Mouse (Mus musculus) MEL (cell line): ENCODE measurements around the gene Ppbp. TPM values are rescaled to one million over a fixed set of nuclear protein-coding genes. Genes with fewer than 3 reads are reported as not detected.
A peak's percentile ranks its signal among the peaks of the same experiment; 100 is the strongest.

Experiments used
- DNase-seq: peaks from one replicate; pipeline ENCODE4 v3.0.0; 2011; ENCODE audit warnings: low read depth, low spot score
- H3K27ac ChIP-seq: 2 replicates; pipeline ENCODE4 v1.5.1; 2012; ENCODE audit warnings: low read depth, mild to moderate bottlenecking, control low read depth, low read length, moderate library complexity; ENCODE audit not compliant: control insufficient read depth
- H3K27me3 ChIP-seq, 2 experiments: fragments of 150-350 bp in 1 of 2; sonication (generic) in 1 of 2; 2 replicates each; pipeline ENCODE4 v1.6.1; 2012; ENCODE audit warnings: low read length in 2 of 2, mild to moderate bottlenecking in 2 of 2, improper control_type of control experiment in 1 of 2, moderate library complexity in 1 of 2; ENCODE audit not compliant: insufficient read depth in 2 of 2, control insufficient read depth in 1 of 2
- H3K36me3 ChIP-seq, 2 experiments: 2 replicates each; pipeline ENCODE4 v1.6.1; 2012 to 2014; ENCODE audit warnings: low read length in 2 of 2, improper control_type of control experiment in 1 of 2, inconsistent platforms in 1 of 2, mild to moderate bottlenecking in 1 of 2; ENCODE audit not compliant: insufficient read depth in 2 of 2, control insufficient read depth in 1 of 2
- H3K4me1 ChIP-seq, 2 experiments: fragments of 150-350 bp in 1 of 2; sonication (generic) in 1 of 2; 2 replicates each; pipeline ENCODE4 v1.6.1; 2012; ENCODE audit warnings: low read length in 2 of 2, improper control_type of control experiment in 1 of 2, mild to moderate bottlenecking in 1 of 2; ENCODE audit not compliant: insufficient read depth in 2 of 2, control insufficient read depth in 1 of 2
- H3K4me3 ChIP-seq, 2 experiments: fragments of 150-350 bp in 1 of 2; sonication (generic) in 1 of 2; 2 replicates each; pipeline ENCODE4 v1.5.1; 2012; ENCODE audit warnings: low read depth in 2 of 2, low read length in 2 of 2, mild to moderate bottlenecking in 2 of 2, moderate library complexity in 2 of 2, control low read depth in 1 of 2, improper control_type of control experiment in 1 of 2; ENCODE audit not compliant: control insufficient read depth in 1 of 2, insufficient read depth in 1 of 2
- H3K79me2 ChIP-seq: 2 replicates; pipeline ENCODE4 v1.6.1; 2012; ENCODE audit warnings: mild to moderate bottlenecking, low read length, moderate library complexity; ENCODE audit not compliant: control insufficient read depth, poor library complexity, insufficient read depth
- H3K9ac ChIP-seq: 2 replicates; pipeline ENCODE4 v1.6.1; 2012; ENCODE audit warnings: low read depth, mild to moderate bottlenecking, control low read depth, low read length, moderate library complexity; ENCODE audit not compliant: control insufficient read depth, poor library complexity, severe bottlenecking
- H3K9me3 ChIP-seq: fragments of 150-350 bp; sonication (generic); replicated peaks from 2 replicates; pipeline ENCODE4 v1.6.1; 2012; ENCODE audit warnings: mild to moderate bottlenecking, low read length, improper control_type of control experiment, moderate library complexity; ENCODE audit not compliant: insufficient read depth
- CHD1 ChIP-seq: IDR thresholded peaks from 2 replicates; pipeline ENCODE4 v1.6.1; 2012; ENCODE audit warnings: low read depth, mild to moderate bottlenecking, inconsistent platforms, low read length, improper control_type of control experiment
- CHD2 ChIP-seq: IDR thresholded peaks from 2 replicates; pipeline ENCODE4 v1.6.1; 2011; ENCODE audit warnings: low read length, improper control_type of control experiment
- E2F4 ChIP-seq: IDR thresholded peaks from 2 replicates; pipeline ENCODE4 v1.6.1; 2011; ENCODE audit warnings: low read depth, low read length, improper control_type of control experiment, borderline replicate concordance
- GABPA ChIP-seq: IDR thresholded peaks from 2 replicates; pipeline ENCODE4 v1.6.1; 2012; ENCODE audit warnings: low read depth, mild to moderate bottlenecking, inconsistent platforms, low read length, improper control_type of control experiment, moderate library complexity
- GATA1 ChIP-seq: IDR thresholded peaks from 2 replicates; pipeline ENCODE4 v1.6.1; 2011; ENCODE audit warnings: low read depth, low read length, improper control_type of control experiment
- HCFC1 ChIP-seq: IDR thresholded peaks from 2 replicates; pipeline ENCODE4 v1.6.1; 2012; ENCODE audit warnings: low read depth, mild to moderate bottlenecking, inconsistent platforms, low read length, improper control_type of control experiment, moderate library complexity
- KAT2A ChIP-seq: conservative IDR thresholded peaks from 2 replicates; pipeline ENCODE4 v1.6.1; 2012; ENCODE audit warnings: low read depth, low read length, improper control_type of control experiment, inconsistent platforms
- MAFK ChIP-seq: IDR thresholded peaks from 2 replicates; pipeline ENCODE4 v1.6.1; 2011; ENCODE audit warnings: low read depth, mild to moderate bottlenecking, low read length, improper control_type of control experiment, borderline replicate concordance
- MAZ ChIP-seq: IDR thresholded peaks from 2 replicates; pipeline ENCODE4 v1.6.1; 2012; ENCODE audit warnings: low read depth, mild to moderate bottlenecking, inconsistent platforms, low read length, improper control_type of control experiment
- MXI1 ChIP-seq: IDR thresholded peaks from 2 replicates; pipeline ENCODE4 v1.6.1; 2011; ENCODE audit warnings: mild to moderate bottlenecking, low read depth, low read length, improper control_type of control experiment
- MYC ChIP-seq: IDR thresholded peaks from 2 replicates; pipeline ENCODE4 v1.6.1; 2011; ENCODE audit warnings: low read depth, mild to moderate bottlenecking, low read length, improper control_type of control experiment, moderate library complexity
- NELFE ChIP-seq: IDR thresholded peaks from 2 replicates; pipeline ENCODE4 v1.6.1; 2011; ENCODE audit warnings: low read depth, low read length, improper control_type of control experiment
- POLR2AphosphoS2 ChIP-seq: IDR thresholded peaks from 2 replicates; pipeline ENCODE4 v1.6.1; 2011; ENCODE audit warnings: low read length, improper control_type of control experiment
- RAD21 ChIP-seq: IDR thresholded peaks from 2 replicates; pipeline ENCODE4 v1.6.1; 2011; ENCODE audit warnings: mild to moderate bottlenecking, low read depth, low read length, improper control_type of control experiment
- TAL1 ChIP-seq: IDR thresholded peaks from 2 replicates; pipeline ENCODE4 v1.6.1; 2012; ENCODE audit warnings: mild to moderate bottlenecking, inconsistent platforms, low read length, moderate library complexity, mixed read lengths
- TCF12 ChIP-seq: IDR thresholded peaks from 2 replicates; pipeline ENCODE4 v1.6.1; 2014; ENCODE audit warnings: low read depth, mild to moderate bottlenecking, inconsistent platforms, low read length, improper control_type of control experiment, moderate library complexity
- USF1 ChIP-seq: IDR thresholded peaks from 2 replicates; pipeline ENCODE4 v1.6.1; 2014; ENCODE audit warnings: low read depth, mild to moderate bottlenecking, inconsistent platforms, low read length, improper control_type of control experiment, moderate library complexity
- USF2 ChIP-seq, 2 experiments: IDR thresholded peaks; 2 replicates each; pipeline ENCODE4 v1.6.1; 2011 to 2012; ENCODE audit warnings: improper control_type of control experiment in 2 of 2, low read length in 2 of 2, borderline replicate concordance in 1 of 2, inconsistent platforms in 1 of 2, low read depth in 1 of 2, mild to moderate bottlenecking in 1 of 2; ENCODE audit not compliant: insufficient read depth in 1 of 2
- polyA plus RNA-seq, 2 experiments: library from polyadenylated mRNA; stranded (reverse) in 1 of 2; unstranded in 1 of 2; fragments of >175 nt in 1 of 2; fragments of >200 nt in 1 of 2; gene quantifications; 2 replicates each; pipeline versions ENCODE4 v1.2.1 to v1.2.4; 2012; ENCODE audit warnings: low replicate concordance in 2 of 2, low read depth in 1 of 2; ENCODE audit not compliant: insufficient read length in 2 of 2, insufficient read depth in 1 of 2, missing spikeins in 1 of 2
- total RNA-seq: library from RNA; depleted of rRNA; stranded (reverse); fragments of 300-350 nt; gene quantifications from 2 replicates; pipeline ENCODE4 v1.2.3, GENCODE M21; 2012; rRNA removed

The Ppbp gene
- total RNA-seq (0.12 TPM in 1 of 2 replicates, not detected in the other), polyA plus RNA-seq (not detected)

- Histone ChIP-seq H3K4me1 (peaks cover 4 to 17% of the 10 kb centered on the region in 2 experiments), H3K27me3 (no peaks in the 10 kb centered on the region), H3K9ac (no peak within 1 kb of the TSS), H3K9me3 (no peaks in the 10 kb centered on the region), H3K27ac (no peak within 1 kb of the TSS), H3K4me3 (no peak within 1 kb of the TSS), H3K36me3 (peaks cover 0 to 20% of the 10 kb centered on the region in 2 experiments; a peak in 2 of 4 replicates), H3K79me2 (peaks cover 2% of the 10 kb centered on the region; the same call in 1 of the 2 replicates)
- no peak for TF ChIP-seq GABPA
- TF ChIP-seq POLR2AphosphoS2 = no peak
- TF ChIP-seq HCFC1 = no peak
- TF ChIP-seq CHD2 = no peak
- TF ChIP-seq CHD1 = no peak
- TF ChIP-seq KAT2A = no peak
- no peak for TF ChIP-seq MAFK
- TF ChIP-seq MAZ = no peak
- TF ChIP-seq MXI1 = no peak
- no peak for TF ChIP-seq TCF12
- TF ChIP-seq TAL1 = no peak
- no peak for TF ChIP-seq USF2 (IDR thresholded peaks at IDR 0.05; ENCODE audit: borderline replicate concordance in 1 of 2, insufficient read depth in 1 of 2, low read depth in 1 of 2, low read length in 2 of 2)
- no peak for TF ChIP-seq RAD21
- TF ChIP-seq MYC = no peak
- DNase-seq = no peak
Measured at GRCm38 (mm10) chr5:90768218-90768617, at the start of gene Ppbp. Ppbp (plus strand) TSS chr5:90768518.

- Histone ChIP-seq H3K9ac (no peak overlapping the region), H3K27me3 (no peaks in the 10 kb centered on the region; a peak in 2 of 4 replicates), H3K4me3 (no peak overlapping the region), H3K79me2 (no peaks in the 10 kb centered on the region), H3K9me3 (no peaks in the 10 kb centered on the region), H3K4me1 (peaks cover 0 to 3% of the 10 kb centered on the region in 2 experiments; a peak in 1 of 4 replicates), H3K36me3 (peaks cover 0 to 7% of the 10 kb centered on the region in 2 experiments; a peak in 2 of 4 replicates), H3K27ac (no peak overlapping the region)
- DNase-seq = peak; percentile 51
- TF ChIP-seq GATA1 = 0 out of 2 replicates have a peak, but pooled peaks have one; percentile 50
- no peak for TF ChIP-seq E2F4
- no peak for TF ChIP-seq NELFE
- TF ChIP-seq USF2 (IDR thresholded peaks at IDR 0.05; ENCODE audit: borderline replicate concordance in 1 of 2, insufficient read depth in 1 of 2, low read depth in 1 of 2, low read length in 2 of 2) = no peak
- no peak for TF ChIP-seq USF1
Measured at GRCm38 (mm10) chr5:90722656-90723055, 45.7 kb upstream of the Ppbp start.
